Mouse (Mus musculus) brain, embryonic 14.5 days (tissue): ENCODE measurements around the gene Cbr1. TPM values are rescaled to one million over a fixed set of nuclear protein-coding genes. Genes with fewer than 3 reads are reported as not detected.

Experiments
- DNase-seq: peaks from one replicate; pipeline ENCODE4 v3.0.0-alpha.2; 2011; ENCODE audit warnings: low read depth
- CTCF ChIP-seq: fragments of 200-500 bp; IDR thresholded peaks from 2 replicates; pipeline ENCODE4 v1.5.1; 2012; ENCODE audit warnings: inconsistent platforms, mild to moderate bottlenecking, moderate library complexity, borderline replicate concordance; ENCODE audit not compliant: insufficient read depth, insufficient read length; ENCODE audit errors: extremely low read depth
- POLR2A ChIP-seq: fragments of 200-500 bp; IDR thresholded peaks from 2 replicates; pipeline ENCODE4 v1.6.1; 2012; ENCODE audit warnings: mild to moderate bottlenecking, inconsistent platforms, borderline replicate concordance; ENCODE audit not compliant: poor library complexity, insufficient read depth, insufficient read length, severe bottlenecking; ENCODE audit errors: extremely low read depth
- polyA plus RNA-seq: library from polyadenylated mRNA; depleted of rRNA; stranded (reverse); fragments of >200 nt; gene quantifications from 2 replicates; pipeline ENCODE4 v1.2.3, GENCODE M21; 2012

Gene Cbr1
- polyA plus RNA-seq, 1 experiment = 159 TPM

- no peak for TF ChIP-seq POLR2A
- no peak for TF ChIP-seq CTCF
- DNase-seq = no peak
These were observed 17.4 kb upstream of the Cbr1 start for GRCm38 (mm10) chr16:93588281-93588680.

GRCm38 (mm10) chr16:93590915-93591314, 14.7 kb upstream of the Cbr1 start:
- TF ChIP-seq CTCF (no peak), POLR2A (no peak)
- no peak for DNase-seq

GRCm38 (mm10) chr16:93591450-93592430, 13.9 kb upstream of the Cbr1 start:
- TF ChIP-seq CTCF = no peak
- TF ChIP-seq POLR2A = no peak
- DNase-seq = no peak

GRCm38 (mm10) chr16:93592711-93593110, 12.9 kb upstream of the Cbr1 start:
- DNase-seq = no peak
- TF ChIP-seq POLR2A (no peak), CTCF (no peak)

- no peak for DNase-seq
These were observed 12.2 kb upstream of the Cbr1 start for GRCm38 (mm10) chr16:93593406-93593805.

GRCm38 (mm10) chr16:93594448-93594847, 11.2 kb upstream of the Cbr1 start:
- TF ChIP-seq CTCF (no peak), POLR2A (no peak)
- no peak for DNase-seq

More at GRCm38 (mm10) chr16:93593406-93593805, 12.2 kb upstream of the Cbr1 start:
- no peak for TF ChIP-seq POLR2A
- no peak for TF ChIP-seq CTCF

GRCm38 (mm10) chr16:93595766-93596165, 9.9 kb upstream of the Cbr1 start:
- TF ChIP-seq POLR2A (no peak), CTCF (no peak)
- no peak for DNase-seq

- TF ChIP-seq CTCF (no peak), POLR2A (no peak)
- DNase-seq = no peak
These were observed 8.8 kb upstream of the Cbr1 start for GRCm38 (mm10) chr16:93596807-93597206.

- DNase-seq = no peak
- TF ChIP-seq POLR2A = no peak
- no peak for TF ChIP-seq CTCF
These were observed 8.1 kb upstream of the Cbr1 start for GRCm38 (mm10) chr16:93597551-93597950.

- no peak for DNase-seq
- TF ChIP-seq POLR2A (no peak), CTCF (no peak)
These were observed 6.2 kb upstream of the Cbr1 start for GRCm38 (mm10) chr16:93599461-93599860.

- TF ChIP-seq CTCF (no peak), POLR2A (peak; percentile 64; the same call in 1 of the 2 replicates)
- peak; percentile 98 for DNase-seq
These were observed 2.0 kb upstream of the Cbr1 start, which contains the start of gene Setd4 for GRCm38 (mm10) chr16:93603439-93604212. TSS of gene Setd4 (minus strand) at chr16:93604063.

- peak; percentile 85 for DNase-seq
- TF ChIP-seq POLR2A (no peak), CTCF (no peak)
These were observed 1.1 kb upstream of the Cbr1 start for GRCm38 (mm10) chr16:93604481-93604969.

- no peak for DNase-seq
- no peak for TF ChIP-seq CTCF
- no peak for TF ChIP-seq POLR2A
These were observed 493 bp downstream of the Cbr1 start for GRCm38 (mm10) chr16:93606146-93606545.
